Mouse (Mus musculus): ENCODE measurements around the gene Vmn1r82. TPM values are rescaled to one million over a fixed set of nuclear protein-coding genes. Genes with fewer than 3 reads are reported as not detected.

Gene Vmn1r82
- not detected for total RNA-seq (2023)

DNA sequence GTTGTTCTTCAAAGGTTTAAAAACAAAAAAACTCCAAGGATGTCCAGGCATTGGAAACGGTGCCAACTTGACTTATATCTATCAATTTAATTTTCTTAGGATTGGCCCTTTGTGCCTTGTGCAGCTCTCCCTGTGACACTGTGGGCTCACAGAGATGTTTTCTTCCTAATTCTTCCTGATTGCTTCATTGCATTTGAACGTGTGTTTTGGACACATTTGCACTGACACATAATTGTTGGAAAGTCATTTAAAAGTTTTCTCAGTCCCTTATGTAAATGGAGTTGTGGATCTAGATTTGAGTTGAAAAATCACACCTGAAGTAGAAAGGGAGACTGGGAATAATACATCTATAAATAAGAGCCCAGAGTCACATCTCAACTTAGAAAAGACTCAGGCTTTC lies at the start of gene Vmn1r82:
TSS of gene Vmn1r82 (plus strand) at position 301 of the 400 bp plus-strand sequence.

GRCm38 (mm10) chr7:12268169-12268568 lies 32.1 kb upstream of the Vmn1r82 start, which contains the start of gene Vmn1r81:
Vmn1r81 (minus strand) TSS chr7:12268269.

GRCm38 (mm10) chr7:12329381-12329780 lies 29.2 kb downstream of the Vmn1r82 start, which contains the start of gene Vmn1r83:
Vmn1r83 (minus strand) TSS chr7:12329481.

Other genes starting within 250 kb of the Vmn1r82 start
- not detected for gene Vmn1r78, start 150.2 kb upstream of the Vmn1r82 start, total RNA-seq (2023)
- gene Vmn1r79, start 129.2 kb upstream of the Vmn1r82 start, total RNA-seq (2023), result not detected
- gene Vmn1r80, start 111.1 kb upstream of the Vmn1r82 start, total RNA-seq (2023), result not detected
- under 1 TPM; 0.06 to 0.18 TPM for gene Vmn1r81, start 32.2 kb upstream of the Vmn1r82 start, total RNA-seq (2023)
- gene Vmn1r83, start 29.1 kb downstream of the Vmn1r82 start, total RNA-seq (2023), result not detected
- not detected for gene Vmn1r84, start 68.8 kb downstream of the Vmn1r82 start, total RNA-seq (2023)
- 1 to 10 TPM; 4.0 to 5.4 TPM for gene Zfp551, start 122.3 kb downstream of the Vmn1r82 start, total RNA-seq (2023)
- gene Zfp606, start 177.9 kb downstream of the Vmn1r82 start, total RNA-seq (2023), result 1 to 10 TPM; 6.3 to 6.9 TPM
- gene 2900092C05Rik, start 212.1 kb downstream of the Vmn1r82 start, total RNA-seq (2023), result not detected

Data from T-cell, adult 66 days (primary cell).